ENCODE assay signal across 13 mouse cellular contexts in the genomic region with DNA sequence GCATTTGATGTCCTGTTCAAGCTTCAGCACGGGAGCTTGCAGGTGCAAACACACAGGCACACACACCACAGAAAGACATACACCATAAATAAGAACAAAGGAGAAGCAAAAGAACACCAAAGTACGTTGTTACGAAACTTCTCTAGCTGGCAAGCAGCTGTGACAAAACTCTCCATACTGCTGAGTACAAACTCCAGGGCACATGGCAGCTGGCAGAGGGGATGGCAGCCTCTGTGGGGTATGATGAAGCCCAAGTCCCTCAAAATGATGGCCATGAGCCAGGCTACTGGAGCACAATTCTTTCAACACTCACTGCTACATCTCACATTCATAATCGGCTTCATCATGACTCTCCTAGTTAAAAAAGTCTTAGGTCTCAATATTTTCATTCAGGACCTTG.
"Had no signal": no experiment of that assay in that cellular context is flagged by ENCODE, and none has a peak within 500 bp of the region (broad histone marks: within the 10 kb centered on the region; RNA-seq: fewer than 3 reads in every experiment).

No protein-coding gene starts in this region.

- DNase-seq: kidney, adult 8-10 months; layer of hippocampus, adult 9-11 months; lung, adult 2 months; lung, postnatal 4 days; right cerebral cortex, postnatal 14 days; thymus, postnatal 14 days had no signal

- H3K4me2 ChIP-seq: liver, embryonic 11.5 days; liver, embryonic 15.5 days; midbrain, embryonic 12.5 days; stomach, embryonic 15.5 days had no signal

- H3K27ac ChIP-seq: limb, embryonic 10.5 days; liver, embryonic 15.5 days; midbrain, embryonic 12.5 days; stomach, embryonic 15.5 days had no signal

- H3K9ac ChIP-seq: liver, embryonic 15.5 days; midbrain, embryonic 12.5 days; stomach, embryonic 15.5 days had no signal

- H3K4me3 ChIP-seq: limb, embryonic 10.5 days; liver, embryonic 15.5 days; megakaryocyte, embryonic 14.5 days; midbrain, embryonic 12.5 days; stomach, embryonic 15.5 days had no signal

- H3K4me1 ChIP-seq: liver, embryonic 15.5 days; stomach, embryonic 15.5 days had no signal

- H3K9me3 ChIP-seq: limb, embryonic 10.5 days; liver, embryonic 15.5 days; megakaryocyte, embryonic 14.5 days; midbrain, embryonic 12.5 days; stomach, embryonic 15.5 days had no signal

- H3K36me3 ChIP-seq: limb, embryonic 10.5 days; liver, embryonic 15.5 days; midbrain, embryonic 12.5 days; stomach, embryonic 15.5 days had no signal

- H3K27me3 ChIP-seq: liver, embryonic 15.5 days; midbrain, embryonic 12.5 days; stomach, embryonic 15.5 days had no signal

- ATAC-seq: lung, postnatal 0 days had no signal
